Mouse (Mus musculus): ENCODE data around the gene 1700016C15Rik.

The 1700016C15Rik gene

GRCm38 (mm10) chr1:177717057-177717835 lies 12.4 kb upstream of the 1700016C15Rik start:
- no peak for DNase-seq

DNA sequence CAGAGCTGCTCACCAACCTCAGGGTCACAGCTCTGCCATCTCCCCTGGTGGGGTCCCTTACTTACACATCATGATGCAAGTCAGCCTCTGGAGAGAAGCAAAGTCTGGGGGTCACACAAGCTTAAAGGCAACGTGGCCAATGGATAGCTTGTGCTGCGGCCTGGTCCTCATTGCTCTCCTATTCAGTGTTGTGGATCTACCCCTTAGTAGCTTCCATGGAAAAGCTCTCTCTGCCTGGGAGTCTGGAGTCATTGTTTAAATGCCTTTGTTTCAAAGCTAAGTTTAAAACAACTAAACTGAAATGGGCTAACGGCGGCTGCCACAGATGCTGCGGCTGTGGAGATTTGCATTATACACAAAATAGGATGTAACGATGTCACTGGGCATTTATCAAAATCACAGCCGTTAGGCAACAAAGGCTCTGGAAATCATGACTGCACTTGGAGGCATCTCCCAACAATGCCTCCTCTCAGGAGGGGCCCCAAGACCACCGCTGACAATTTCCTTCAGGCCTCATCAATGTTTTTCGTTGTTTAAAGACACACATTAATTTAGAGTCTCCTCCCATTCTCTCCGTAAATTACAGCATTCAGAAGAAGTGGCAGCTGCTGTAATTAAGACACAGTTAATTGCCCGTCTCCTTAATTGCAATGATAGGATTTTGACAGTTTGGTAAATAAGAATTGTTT lies 11.1 kb upstream of the 1700016C15Rik start:
- DNase-seq = no peak

GRCm38 (mm10) chr1:177719029-177719427 lies 10.6 kb upstream of the 1700016C15Rik start:
- DNase-seq = no peak

- no peak for DNase-seq
These were observed 5.8 kb upstream of the 1700016C15Rik start for GRCm38 (mm10) chr1:177723786-177724185.

GRCm38 (mm10) chr1:177726870-177727269 lies 2.7 kb upstream of the 1700016C15Rik start:
- DNase-seq = no peak

- DNase-seq = no peak
These were observed 1.6 kb upstream of the 1700016C15Rik start for GRCm38 (mm10) chr1:177727883-177728525.

DNA sequence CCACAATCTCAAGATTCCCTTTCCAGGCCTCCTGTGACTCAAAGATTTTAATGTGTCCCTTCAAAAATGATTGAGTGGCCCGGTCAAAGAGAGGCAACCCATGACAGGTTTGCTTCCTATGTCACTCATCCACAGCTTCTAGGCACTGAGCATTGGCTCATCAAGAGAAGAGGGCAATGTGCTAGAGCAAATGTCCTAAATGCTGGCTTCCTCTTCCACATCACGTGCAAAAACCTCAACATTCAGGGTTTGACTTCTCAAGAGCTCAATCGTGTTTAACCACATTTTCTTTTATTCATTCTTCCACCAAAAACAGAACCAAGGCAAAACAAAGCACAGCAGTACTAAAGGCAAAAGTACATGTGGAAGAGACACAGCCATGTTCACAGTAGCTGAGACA lies 2.4 kb downstream of the 1700016C15Rik start:
- no peak for DNase-seq

DNA sequence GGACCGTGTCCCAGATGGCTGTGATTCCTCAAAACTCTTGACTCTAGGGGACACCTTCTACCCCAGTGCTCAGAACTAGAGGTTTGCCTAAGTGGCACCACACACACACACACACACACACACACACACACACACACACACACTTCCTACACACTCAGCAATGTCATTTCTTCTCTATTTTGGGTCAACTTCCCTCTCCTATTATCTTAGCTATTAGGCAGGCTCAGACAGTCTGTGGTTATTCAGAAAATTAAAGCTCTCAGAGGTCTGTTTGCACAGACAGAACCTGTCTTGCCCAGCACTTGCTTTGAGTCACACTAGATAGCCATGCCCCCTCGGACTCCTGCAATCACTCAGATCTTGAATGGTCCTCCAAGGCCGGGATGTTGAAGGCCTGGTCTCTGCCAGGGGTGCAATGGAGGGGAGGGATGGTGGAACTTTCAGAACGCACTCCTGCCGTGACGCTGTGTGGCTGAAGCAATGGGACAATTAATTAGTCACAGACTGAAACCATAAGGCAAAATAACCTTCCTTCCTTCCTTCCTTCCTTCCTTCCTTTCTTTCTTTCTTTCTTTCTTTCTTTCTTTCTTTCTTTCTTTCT lies 8.0 kb downstream of the 1700016C15Rik start:
- no peak for DNase-seq

- no peak for DNase-seq
These were observed 11.1 kb downstream of the 1700016C15Rik start for GRCm38 (mm10) chr1:177740707-177741106.

GRCm38 (mm10) chr1:177742119-177742518 lies 12.5 kb downstream of the 1700016C15Rik start:
- no peak for DNase-seq

DNA sequence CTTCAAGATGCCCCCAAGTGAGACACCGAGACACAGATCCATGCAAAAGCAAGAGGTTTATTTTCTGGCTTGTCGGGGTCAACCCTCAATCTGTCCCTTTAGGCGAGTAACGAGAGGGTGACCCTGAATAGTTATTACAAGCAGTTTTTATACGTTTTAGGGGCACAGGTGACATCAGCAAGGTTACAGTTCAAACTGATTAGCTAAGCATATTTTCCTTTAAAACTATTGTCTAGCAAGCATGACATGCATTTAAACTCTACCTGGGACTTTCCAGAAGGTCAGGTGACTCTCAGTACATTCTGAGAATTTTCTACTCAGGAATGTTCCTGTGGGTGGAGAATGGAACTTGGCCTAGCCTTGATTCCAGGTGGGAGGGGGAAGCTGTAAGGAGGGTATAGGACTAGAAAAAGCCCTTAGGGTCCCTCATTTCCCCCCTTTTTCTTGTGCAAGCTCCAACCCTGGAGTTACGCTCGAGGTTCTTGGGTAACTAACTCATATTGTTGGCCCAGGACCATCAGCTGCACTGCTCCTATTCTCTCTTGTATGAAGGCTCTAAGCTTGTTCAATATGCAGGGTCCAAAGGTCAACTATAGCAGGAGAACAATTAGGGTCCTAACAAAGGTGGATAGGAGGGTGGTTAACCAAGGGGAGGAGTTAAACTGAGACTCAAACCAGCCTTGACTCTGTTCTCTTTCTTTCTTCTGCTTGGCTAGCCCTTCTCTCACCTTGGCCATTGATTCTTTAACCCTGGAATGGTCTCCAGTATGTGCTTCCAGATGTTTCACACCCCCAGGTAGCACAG lies 15.1 kb downstream of the 1700016C15Rik start:
- DNase-seq = no peak

DNA sequence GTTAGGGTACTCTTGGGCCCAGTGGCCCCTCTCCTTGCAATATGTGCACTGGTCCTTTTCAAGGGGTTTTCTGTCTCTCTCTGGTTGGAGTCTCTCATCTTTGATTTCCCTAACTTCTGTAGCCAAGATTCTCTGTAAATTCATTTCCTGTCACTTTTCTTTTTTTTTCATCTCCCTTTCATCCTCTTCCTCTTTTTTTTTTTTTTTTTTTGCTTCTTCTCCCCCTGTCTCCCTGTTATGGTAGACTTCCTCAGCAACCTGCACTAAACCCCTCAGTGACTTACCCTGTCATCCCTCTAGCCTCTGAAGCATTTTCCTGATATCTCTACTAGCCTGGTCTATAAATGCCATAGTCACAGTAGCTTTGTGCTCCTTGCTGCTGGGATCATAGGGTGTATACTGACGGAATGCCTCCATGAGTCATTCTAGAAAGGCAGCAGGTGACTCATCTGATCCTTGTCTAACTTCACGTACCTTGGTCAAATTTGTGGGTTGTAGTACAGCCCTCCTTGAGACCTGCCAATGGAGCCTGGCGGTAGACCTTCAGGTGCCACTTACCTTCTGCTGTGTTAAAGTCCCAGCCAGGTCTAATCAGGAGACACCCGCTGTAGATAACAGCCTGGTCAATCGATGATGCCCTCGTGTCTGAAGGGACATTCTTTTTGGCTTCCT lies 18.4 kb downstream of the 1700016C15Rik start:
- no peak for DNase-seq

DNA sequence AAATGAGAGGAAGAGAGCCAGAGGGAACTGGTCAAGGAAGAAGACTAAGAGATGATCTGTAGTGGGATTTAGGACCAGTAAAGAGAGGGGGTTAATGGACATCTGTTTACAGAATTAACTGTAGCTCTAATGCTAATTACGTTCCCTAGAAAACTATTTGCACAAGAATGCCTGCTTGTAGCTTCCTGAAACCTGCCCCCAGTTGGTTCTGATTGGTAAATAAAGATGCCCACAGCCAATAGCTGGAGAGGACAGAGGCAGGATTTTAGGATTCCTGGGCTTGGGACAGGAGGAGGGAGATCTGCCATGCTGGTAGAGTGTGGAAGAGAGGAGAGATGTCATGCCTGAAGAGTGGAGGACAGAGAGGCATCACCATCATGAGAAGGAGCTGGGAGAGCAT lies 23.9 kb downstream of the 1700016C15Rik start:
- DNase-seq = no peak

GRCm38 (mm10) chr1:177757249-177757648 lies 27.6 kb downstream of the 1700016C15Rik start:
- no peak for DNase-seq

DNA sequence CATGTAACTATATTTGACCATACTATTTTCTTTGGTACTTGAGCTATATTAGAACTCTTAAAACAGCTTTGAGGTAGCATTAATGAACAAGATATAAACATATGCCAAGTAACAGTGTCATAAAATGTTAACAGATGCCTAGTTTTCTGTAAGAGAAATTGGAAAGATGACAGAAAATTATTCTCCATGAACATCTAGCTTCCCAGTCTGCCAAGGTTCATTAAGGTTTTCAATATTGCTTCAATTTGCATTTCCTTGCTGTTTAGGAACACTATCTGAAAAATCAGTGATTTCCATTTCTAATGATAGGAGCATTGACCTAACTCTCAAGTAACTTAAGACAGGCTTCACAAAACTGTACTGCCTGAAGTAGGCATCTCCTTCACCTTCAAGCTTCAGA lies 39.3 kb downstream of the 1700016C15Rik start:
- no peak for DNase-seq

GRCm38 (mm10) chr1:177777397-177777796 lies 47.8 kb downstream of the 1700016C15Rik start:
- no peak for DNase-seq

DNA sequence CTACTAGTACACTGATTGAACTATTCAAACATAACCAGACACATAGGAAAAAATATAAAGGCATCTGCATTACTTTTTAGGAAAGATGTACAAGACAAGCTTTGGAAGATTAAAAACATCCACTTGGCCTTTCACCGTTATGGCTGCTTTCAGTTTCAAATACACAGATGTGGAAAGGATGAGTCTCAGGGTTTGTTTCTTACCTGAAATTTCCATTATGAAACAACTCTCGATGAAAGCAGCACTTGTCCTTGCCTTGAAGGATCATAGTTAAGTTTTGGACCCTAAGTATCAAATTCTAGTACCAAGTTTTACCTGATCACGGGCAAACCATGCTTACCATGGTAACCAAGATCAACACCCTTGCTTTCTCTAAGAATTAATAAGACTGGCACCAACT lies 63.2 kb downstream of the 1700016C15Rik start:
- no peak for DNase-seq

DNA sequence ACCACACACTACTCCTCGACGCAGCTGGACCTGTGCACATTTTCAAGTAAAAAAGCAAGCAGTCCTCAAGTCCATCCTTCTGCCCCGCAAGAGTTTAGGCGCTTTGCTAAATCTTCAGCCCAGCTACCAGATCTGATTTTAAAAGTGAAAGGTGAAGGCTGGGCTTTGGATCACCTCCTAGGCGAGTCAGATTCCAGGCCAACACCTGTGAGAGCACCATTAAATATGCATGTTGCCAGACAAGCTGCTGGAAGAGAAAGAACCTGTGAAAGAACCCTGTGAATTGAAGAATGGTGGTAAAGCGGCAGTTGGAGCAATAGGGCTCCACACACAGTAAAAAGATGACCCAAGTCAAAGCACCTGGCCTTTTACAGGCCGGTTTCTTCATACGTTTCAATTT lies 65.3 kb downstream of the 1700016C15Rik start:
- DNase-seq = peak; percentile 29

- DNase-seq = no peak
These were observed 66.0 kb downstream of the 1700016C15Rik start for GRCm38 (mm10) chr1:177795421-177796192.

DNA sequence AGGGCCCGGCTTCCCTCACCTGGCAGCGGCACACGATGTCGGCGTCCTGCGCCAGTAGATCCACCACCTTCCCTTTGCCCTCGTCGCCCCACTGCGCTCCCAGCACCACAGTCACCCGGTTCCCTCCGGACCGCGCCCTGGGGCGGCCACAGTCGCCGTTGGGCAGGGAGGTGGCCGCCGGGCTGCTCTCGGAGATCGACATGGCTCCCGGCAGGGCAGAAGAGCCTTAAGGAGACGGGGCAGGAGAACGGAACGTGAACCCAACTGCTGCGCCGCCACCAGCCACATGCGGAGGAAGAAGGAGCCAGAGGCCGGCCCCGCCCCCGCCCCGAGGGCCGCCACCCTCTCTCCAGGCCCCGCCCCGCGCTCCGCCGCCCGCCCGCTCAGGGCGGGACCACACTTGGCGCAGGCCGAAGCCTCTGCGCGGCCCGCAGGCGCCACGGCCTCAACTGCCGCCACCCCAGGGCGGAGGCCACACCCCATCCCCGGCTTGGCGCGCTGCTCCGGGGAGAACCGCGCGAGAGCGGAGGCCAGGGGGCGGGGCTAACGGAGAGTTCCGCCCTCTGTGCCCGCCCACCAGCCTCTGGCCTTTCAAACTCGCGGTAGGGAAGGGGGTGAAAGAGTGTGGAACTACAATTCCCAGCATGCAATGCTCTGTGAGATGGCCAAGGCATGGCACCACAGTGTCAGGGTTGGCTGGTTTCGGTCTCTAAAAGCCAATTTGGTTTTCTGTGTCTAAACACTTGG lies 66.8 kb downstream of the 1700016C15Rik start, which contains the start of gene Adss:
TSS of gene Adss (minus strand) at position 319 of the 747 bp plus-strand sequence.
- peak; percentile 99 for DNase-seq

Measured in cerebellum, adult 9-10 months (tissue).